Mouse (Mus musculus): ENCODE measurements around the gene Arhgef26. TPM values are rescaled to one million over a fixed set of nuclear protein-coding genes. Genes with fewer than 3 reads are reported as not detected.

The Arhgef26 gene
- polyA plus RNA-seq, 1 experiment from 2014 or later = 16.7 TPM

- Histone ChIP-seq H3K9ac (no peak overlapping the region), H3K4me3 (replicated peaks) (no peak overlapping the region), H3K27ac (peak overlapping the region; percentile 4; the same call in 1 of the 2 replicates), H3K36me3 (no peaks in the 10 kb centered on the region), H3K4me1 (replicated peaks) (0 out of 2 replicates have a peak, but pooled peaks cover 4% of the 10 kb centered on the region), H3K27me3 (replicated peaks) (no peaks in the 10 kb centered on the region), H3K9me3 (no peaks in the 10 kb centered on the region), H3K4me2 (replicated peaks) (0 out of 2 replicates have a peak overlapping the region, but pooled peaks have one; percentile 18)
- WGBS = 45% methylated on average over 6 of the region's 6 CpGs
- ATAC-seq = peak; percentile 91
Measured at GRCm38 (mm10) chr3:62348514-62349217, 10.5 kb downstream of the Arhgef26 start.

DNA sequence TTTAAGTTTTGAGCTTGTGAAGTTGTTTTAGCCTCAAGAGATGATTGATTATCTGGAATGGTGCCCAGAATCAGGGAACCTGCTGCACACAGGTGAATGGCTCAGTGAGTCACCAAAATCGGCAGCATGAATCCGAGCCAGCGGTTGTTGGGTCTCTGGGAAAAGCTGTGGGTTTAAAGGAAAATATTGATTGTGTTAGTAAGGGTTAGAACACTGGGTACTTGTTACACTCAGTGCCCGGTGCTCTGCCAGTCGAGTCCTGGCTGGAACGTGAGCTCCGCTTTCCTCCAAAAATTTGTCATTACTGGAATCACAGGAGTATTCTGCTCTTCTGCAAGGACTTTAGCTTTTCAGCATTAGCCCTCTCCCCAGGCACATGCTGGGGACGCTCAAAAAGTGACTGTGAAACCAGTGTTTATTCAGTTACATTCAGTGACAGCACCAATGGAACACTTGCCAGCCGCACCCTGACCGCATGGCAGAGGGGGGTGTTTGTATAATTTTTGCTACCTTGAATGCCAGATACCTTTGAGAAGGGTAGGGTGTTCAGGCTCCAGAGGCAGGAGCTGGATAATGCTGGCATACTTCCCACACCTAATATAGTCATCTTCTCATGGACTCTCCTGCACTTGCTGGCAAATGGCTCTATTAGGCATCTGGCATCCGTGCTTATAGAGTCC lies 11.2 kb downstream of the Arhgef26 start:
- H3K9ac ChIP-seq = no peak overlapping the region
- H3K9me3 ChIP-seq = no peaks in the 10 kb centered on the region
- H3K4me3 ChIP-seq (replicated peaks) = no peak overlapping the region
- H3K27me3 ChIP-seq (replicated peaks) = no peaks in the 10 kb centered on the region
- WGBS = 65% methylated on average over 11 of the region's 11 CpGs
- peak overlapping the region; percentile 4; the same call in 1 of the 2 replicates for H3K27ac ChIP-seq
- 0 out of 2 replicates have a peak, but pooled peaks cover 4% of the 10 kb centered on the region for H3K4me1 ChIP-seq (replicated peaks)
- peak; percentile 37 for ATAC-seq
- H3K4me2 ChIP-seq (replicated peaks) = 0 out of 2 replicates have a peak overlapping the region, but pooled peaks have one; percentile 10
- no peaks in the 10 kb centered on the region for H3K36me3 ChIP-seq

GRCm38 (mm10) chr3:62352071-62352470 lies 13.9 kb downstream of the Arhgef26 start:
- 66% methylated on average over 4 of the region's 4 CpGs for WGBS
- no peak overlapping the region for H3K9ac ChIP-seq
- no peaks in the 10 kb centered on the region for H3K27me3 ChIP-seq (replicated peaks)
- no peak overlapping the region for H3K27ac ChIP-seq
- H3K4me3 ChIP-seq (replicated peaks) = no peak overlapping the region
- no peaks in the 10 kb centered on the region for H3K9me3 ChIP-seq
- H3K4me2 ChIP-seq (replicated peaks) = no peak overlapping the region
- 0 out of 2 replicates have a peak, but pooled peaks cover 4% of the 10 kb centered on the region for H3K4me1 ChIP-seq (replicated peaks)
- ATAC-seq = no peak
- no peaks in the 10 kb centered on the region for H3K36me3 ChIP-seq

DNA sequence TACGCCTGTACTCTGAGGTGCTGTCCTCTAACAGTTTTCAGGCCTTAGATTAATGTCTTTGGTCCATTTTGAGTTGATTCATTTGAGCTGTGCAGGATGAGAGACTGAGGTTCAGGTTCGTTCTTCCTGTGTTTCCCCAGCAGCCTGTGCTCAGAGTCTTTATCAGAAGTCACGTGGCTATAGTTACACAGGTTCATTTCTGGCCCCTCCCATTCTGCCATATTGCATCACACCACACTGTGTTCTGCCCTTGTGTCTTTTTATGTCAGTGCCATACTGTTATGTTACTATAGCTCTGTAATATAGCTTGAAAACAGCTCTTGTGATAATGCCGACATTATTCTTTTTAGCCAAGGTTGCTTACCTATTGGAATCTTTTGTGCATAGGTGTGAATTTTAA lies 14.7 kb downstream of the Arhgef26 start:
- no peak for ATAC-seq
- Histone ChIP-seq H3K27me3 (replicated peaks) (no peaks in the 10 kb centered on the region), H3K4me2 (replicated peaks) (no peak overlapping the region), H3K4me3 (replicated peaks) (no peak overlapping the region), H3K9me3 (no peaks in the 10 kb centered on the region), H3K27ac (no peak overlapping the region), H3K4me1 (replicated peaks) (0 out of 2 replicates have a peak, but pooled peaks cover 4% of the 10 kb centered on the region), H3K9ac (no peak overlapping the region), H3K36me3 (no peaks in the 10 kb centered on the region)
- WGBS = 89% methylated on average over 4 of the region's 4 CpGs

DNA sequence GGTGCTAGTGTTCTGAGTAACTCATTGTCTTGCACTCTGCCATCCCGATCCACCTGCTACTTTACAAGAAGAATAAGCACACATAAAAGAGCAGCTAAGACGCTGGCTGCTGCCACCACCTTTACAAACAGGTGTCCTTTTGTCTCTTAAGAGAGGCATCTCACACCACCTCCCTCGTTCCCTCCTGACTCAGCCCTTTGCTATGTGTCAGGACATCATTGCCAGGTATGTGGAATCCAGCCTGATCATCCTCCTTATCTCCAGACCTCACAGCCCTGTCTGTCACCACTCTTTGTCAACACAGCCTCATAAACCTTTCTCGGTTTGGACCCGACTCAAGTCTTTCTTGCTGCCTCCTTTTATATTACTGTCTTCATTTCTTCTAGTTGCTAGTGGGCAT lies 29.7 kb downstream of the Arhgef26 start:
- 0 out of 2 replicates have a peak, but pooled peaks cover 1% of the 10 kb centered on the region for H3K4me1 ChIP-seq (replicated peaks)
- ATAC-seq = no peak
- no peaks in the 10 kb centered on the region for H3K36me3 ChIP-seq
- WGBS = 66% methylated on average over 5 of the region's 5 CpGs
- H3K27me3 ChIP-seq (replicated peaks) = no peaks in the 10 kb centered on the region
- no peak overlapping the region for H3K4me3 ChIP-seq (replicated peaks)
- H3K27ac ChIP-seq = no peak overlapping the region
- H3K9me3 ChIP-seq = no peaks in the 10 kb centered on the region
- H3K4me2 ChIP-seq (replicated peaks) = no peak overlapping the region
- no peak overlapping the region for H3K9ac ChIP-seq

DNA sequence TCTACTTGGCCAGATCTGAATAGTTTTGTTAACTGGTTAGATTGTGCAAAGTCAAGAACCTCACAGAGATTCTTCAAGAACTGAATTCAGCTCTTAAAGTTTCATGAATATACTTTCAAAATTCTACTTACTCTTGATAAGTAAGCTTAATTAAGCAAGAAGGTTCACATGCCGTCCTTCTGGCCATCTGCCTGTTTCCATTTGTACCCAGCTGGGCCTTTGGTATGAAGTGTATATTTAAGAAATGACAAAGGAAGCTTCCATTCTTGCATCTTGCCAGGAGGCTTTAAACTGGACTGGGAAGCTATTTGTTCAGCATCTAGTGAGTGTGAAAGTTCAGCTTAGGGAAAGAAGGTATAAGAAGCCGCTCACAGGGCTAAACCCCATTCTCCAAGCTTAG lies 34.7 kb downstream of the Arhgef26 start:
- Histone ChIP-seq H3K27me3 (replicated peaks) (no peaks in the 10 kb centered on the region), H3K4me2 (replicated peaks) (no peak overlapping the region), H3K4me1 (replicated peaks) (peaks cover 9% of the 10 kb centered on the region; the same call in 1 of the 2 replicates), H3K36me3 (no peaks in the 10 kb centered on the region), H3K9me3 (no peaks in the 10 kb centered on the region), H3K4me3 (replicated peaks) (no peak overlapping the region), H3K9ac (no peak overlapping the region), H3K27ac (no peak overlapping the region)
- no peak for ATAC-seq
- WGBS = 55% methylated on average over 2 of the region's 2 CpGs

- ATAC-seq = peak; percentile 82
- Histone ChIP-seq H3K4me3 (replicated peaks) (no peak overlapping the region), H3K9ac (no peak overlapping the region), H3K4me1 (replicated peaks) (peaks cover 9% of the 10 kb centered on the region; the same call in 1 of the 2 replicates), H3K9me3 (no peaks in the 10 kb centered on the region), H3K36me3 (no peaks in the 10 kb centered on the region), H3K27me3 (replicated peaks) (no peaks in the 10 kb centered on the region), H3K27ac (no peak overlapping the region), H3K4me2 (replicated peaks) (no peak overlapping the region)
- WGBS = 73% methylated on average over 4 of the region's 4 CpGs
Measured at GRCm38 (mm10) chr3:62374346-62374745, 36.2 kb downstream of the Arhgef26 start.

- Histone ChIP-seq H3K27me3 (replicated peaks) (no peaks in the 10 kb centered on the region), H3K4me2 (replicated peaks) (no peak overlapping the region), H3K27ac (no peak overlapping the region), H3K9me3 (no peaks in the 10 kb centered on the region), H3K9ac (no peak overlapping the region), H3K4me3 (replicated peaks) (no peak overlapping the region), H3K36me3 (no peaks in the 10 kb centered on the region), H3K4me1 (replicated peaks) (peaks cover 9% of the 10 kb centered on the region; the same call in 1 of the 2 replicates)
- ATAC-seq = peak; percentile 33; the same call in 1 of the 2 replicates
- 64% methylated on average over 6 of the region's 6 CpGs for WGBS
Measured at GRCm38 (mm10) chr3:62374831-62375230, 36.7 kb downstream of the Arhgef26 start.

- Histone ChIP-seq H3K4me1 (replicated peaks) (peaks cover 9% of the 10 kb centered on the region; the same call in 1 of the 2 replicates), H3K27me3 (replicated peaks) (no peaks in the 10 kb centered on the region), H3K9ac (no peak overlapping the region), H3K4me3 (replicated peaks) (no peak overlapping the region), H3K9me3 (no peaks in the 10 kb centered on the region), H3K36me3 (no peaks in the 10 kb centered on the region), H3K27ac (no peak overlapping the region), H3K4me2 (replicated peaks) (no peak overlapping the region)
- 90% methylated on average over 2 of the region's 2 CpGs for WGBS
- peak; percentile 32; the same call in 1 of the 2 replicates for ATAC-seq
Measured at GRCm38 (mm10) chr3:62376719-62377118, 38.6 kb downstream of the Arhgef26 start.

- H3K4me1 ChIP-seq (replicated peaks) = peaks cover under 1% of the 10 kb centered on the region; the same call in 1 of the 2 replicates
- WGBS = 21% methylated on average over 5 of the region's 5 CpGs
- H3K36me3 ChIP-seq = no peaks in the 10 kb centered on the region
- no peaks in the 10 kb centered on the region for H3K27me3 ChIP-seq (replicated peaks)
- H3K9me3 ChIP-seq = no peaks in the 10 kb centered on the region
- no peak overlapping the region for H3K4me3 ChIP-seq (replicated peaks)
- no peak overlapping the region for H3K4me2 ChIP-seq (replicated peaks)
- H3K9ac ChIP-seq = no peak overlapping the region
- ATAC-seq = no peak
- no peak overlapping the region for H3K27ac ChIP-seq
Measured at GRCm38 (mm10) chr3:62379946-62380345, 41.8 kb downstream of the Arhgef26 start.

- Histone ChIP-seq H3K27ac (no peak overlapping the region), H3K4me1 (replicated peaks) (no peaks in the 10 kb centered on the region), H3K9ac (no peak overlapping the region), H3K4me2 (replicated peaks) (no peak overlapping the region), H3K9me3 (no peaks in the 10 kb centered on the region), H3K4me3 (replicated peaks) (no peak overlapping the region), H3K27me3 (replicated peaks) (no peaks in the 10 kb centered on the region), H3K36me3 (no peaks in the 10 kb centered on the region)
- 69% methylated on average over 3 of the region's 3 CpGs for WGBS
- ATAC-seq = peak; percentile 12; the same call in 1 of the 2 replicates
Measured at GRCm38 (mm10) chr3:62380420-62380819, 42.3 kb downstream of the Arhgef26 start.

DNA sequence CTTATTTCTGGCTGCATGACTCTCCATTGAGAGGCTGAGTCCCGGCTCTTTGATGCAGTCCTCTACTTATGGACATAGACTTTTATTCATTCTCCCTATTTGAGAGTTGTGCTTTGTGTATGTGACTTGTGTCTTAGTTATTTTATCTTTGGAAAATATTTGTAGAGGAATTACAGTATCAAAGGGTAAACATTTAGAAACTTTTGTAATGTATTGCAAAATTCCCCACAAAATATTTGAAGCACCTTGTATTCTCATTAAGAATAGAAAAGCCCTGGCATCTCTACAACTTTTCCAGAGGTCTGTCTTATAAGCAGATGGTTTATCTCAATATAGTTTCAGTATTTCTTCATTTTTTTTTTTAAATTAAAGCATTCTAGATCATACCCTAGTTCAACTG lies 44.7 kb downstream of the Arhgef26 start:
- no peak overlapping the region for H3K4me2 ChIP-seq (replicated peaks)
- H3K27ac ChIP-seq = no peak overlapping the region
- H3K4me1 ChIP-seq (replicated peaks) = no peaks in the 10 kb centered on the region
- H3K9me3 ChIP-seq = no peaks in the 10 kb centered on the region
- 0 out of 2 replicates have a peak, but pooled peaks cover 2% of the 10 kb centered on the region for H3K36me3 ChIP-seq
- H3K9ac ChIP-seq = no peak overlapping the region
- no peak overlapping the region for H3K4me3 ChIP-seq (replicated peaks)
- ATAC-seq = no peak
- no peaks in the 10 kb centered on the region for H3K27me3 ChIP-seq (replicated peaks)
- WGBS = 77% methylated on average over 1 of the region's 1 CpGs
